Mouse (Mus musculus): ENCODE data around the gene St3gal4.

GRCm38 (mm10) chr9:35161721-35162120 lies 42.7 kb upstream of the St3gal4 start:
- TF ChIP-seq CTCF (IDR thresholded peaks at IDR 0.05; ENCODE audit: extremely low read depth, insufficient read depth, insufficient read length, insufficient replicate concordance) (no peak), POLR2A (IDR thresholded peaks at IDR 0.05; ENCODE audit: low read depth, low read length) (no peak)
